Mouse (Mus musculus): Measurements from ENCODE around the gene Osbpl2.

DNA sequence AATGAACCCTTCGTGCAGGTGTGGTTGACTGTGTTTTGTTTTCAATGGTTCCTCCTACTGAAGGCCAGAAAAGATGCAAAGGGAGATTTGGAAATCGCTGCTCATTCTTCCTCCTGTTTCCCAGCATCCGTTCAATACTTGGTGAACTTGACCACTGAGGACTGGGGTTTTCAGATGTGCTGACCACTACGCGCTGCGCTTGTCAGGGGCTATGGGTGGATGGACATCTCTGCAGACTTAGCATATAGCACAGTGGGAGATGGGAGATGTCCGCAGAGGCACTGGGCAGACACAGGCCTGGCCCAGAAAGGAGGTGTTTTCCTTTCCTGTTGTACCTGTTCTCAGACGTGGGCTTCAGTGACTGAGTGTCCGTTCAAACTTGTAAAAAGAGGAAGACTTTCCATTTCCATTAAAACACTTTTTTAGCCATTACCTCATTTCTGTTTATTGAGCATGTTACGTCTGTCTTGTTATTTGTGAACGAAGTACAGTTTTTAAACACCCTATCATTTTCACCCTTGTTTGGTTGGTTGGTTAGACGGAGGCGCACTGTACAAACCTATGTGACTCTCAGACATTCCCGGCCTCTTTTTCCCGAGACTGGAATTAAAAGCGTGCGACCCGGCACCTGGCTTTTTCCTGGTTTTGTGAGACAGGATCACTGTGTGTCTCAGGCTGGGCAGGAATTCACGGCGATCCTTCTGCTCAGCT is 49.2 kb upstream of the Osbpl2 start:
- TF ChIP-seq POLR2AphosphoS2 (IDR thresholded peaks at IDR 0.05; ENCODE audit: low read depth, low read length) (no peak), ELF1 (IDR thresholded peaks at IDR 0.05; ENCODE audit: low read depth, low read length) (no peak), E2F4 (IDR thresholded peaks at IDR 0.05; ENCODE audit: insufficient replicate concordance, low read depth, low read length) (no peak), CTCF (conservative IDR thresholded peaks at IDR 0.05 in 1 of 2, IDR thresholded peaks at IDR 0.05 in 1 of 2; ENCODE audit: low read depth in 2 of 2, low read length in 2 of 2) (no peak), ETS1 (conservative IDR thresholded peaks at IDR 0.05; ENCODE audit: low read depth, low read length) (no peak), MEF2A (IDR thresholded peaks at IDR 0.05; ENCODE audit: borderline replicate concordance, low read depth, low read length) (no peak), ZC3H11A (IDR thresholded peaks at IDR 0.05; ENCODE audit: low read depth, low read length) (no peak), BHLHE40 (IDR thresholded peaks at IDR 0.05; ENCODE audit: low read depth, low read length) (no peak), POLR2A (IDR thresholded peaks at IDR 0.05; ENCODE audit: low read depth, low read length) (no peak), MYC (IDR thresholded peaks at IDR 0.05; ENCODE audit: low read depth, low read length) (no peak), MAX (IDR thresholded peaks at IDR 0.05; ENCODE audit: low read length) (no peak), TCF12 (IDR thresholded peaks at IDR 0.05; ENCODE audit: low read depth, low read length) (no peak), CHD2 (IDR thresholded peaks at IDR 0.05; ENCODE audit: low read length) (no peak), NELFE (IDR thresholded peaks at IDR 0.05; ENCODE audit: low read depth, low read length) (no peak)

Data from CH12.LX (cell line).